Mouse (Mus musculus) embryo, embryonic 10.5 days (tissue): ENCODE data around the gene Arhgef7.

Experiments used
- DNase-seq: peaks from one replicate; pipeline ENCODE4 v3.0.0-alpha.2; 2015; ENCODE audit warnings: low spot score

The Arhgef7 gene

GRCm38 (mm10) chr8:11717194-11717593 is 10.3 kb upstream of the Arhgef7 start:
- no peak for DNase-seq

- no peak for DNase-seq
These were observed 259 bp upstream of the Arhgef7 start for GRCm38 (mm10) chr8:11727273-11727650.

GRCm38 (mm10) chr8:11728482-11729295 is 1.2 kb downstream of the Arhgef7 start:
- peak; percentile 72 for DNase-seq

- DNase-seq, result peak; percentile 55
These were observed 2.9 kb downstream of the Arhgef7 start for GRCm38 (mm10) chr8:11730271-11730940.

- DNase-seq, result no peak
These were observed 8.2 kb downstream of the Arhgef7 start for GRCm38 (mm10) chr8:11735672-11736235.

GRCm38 (mm10) chr8:11737096-11737495 is 9.6 kb downstream of the Arhgef7 start:
- DNase-seq, result no peak

- no peak for DNase-seq
These were observed 11.6 kb downstream of the Arhgef7 start for GRCm38 (mm10) chr8:11739082-11739481.

GRCm38 (mm10) chr8:11740857-11741256 is 13.3 kb downstream of the Arhgef7 start:
- no peak for DNase-seq

- no peak for DNase-seq
These were observed 16.1 kb downstream of the Arhgef7 start for GRCm38 (mm10) chr8:11743580-11743979.

GRCm38 (mm10) chr8:11746850-11747600 is 19.5 kb downstream of the Arhgef7 start:
- no peak for DNase-seq

GRCm38 (mm10) chr8:11749472-11749871 is 22.0 kb downstream of the Arhgef7 start:
- no peak for DNase-seq

GRCm38 (mm10) chr8:11752338-11752737 is 24.8 kb downstream of the Arhgef7 start:
- no peak for DNase-seq

- DNase-seq, result no peak
These were observed 25.8 kb downstream of the Arhgef7 start for GRCm38 (mm10) chr8:11753155-11753941.

GRCm38 (mm10) chr8:11754723-11755122 is 27.2 kb downstream of the Arhgef7 start:
- DNase-seq, result no peak

GRCm38 (mm10) chr8:11755873-11756272 is 28.4 kb downstream of the Arhgef7 start:
- peak; percentile 86 for DNase-seq

GRCm38 (mm10) chr8:11757568-11758481 is 30.3 kb downstream of the Arhgef7 start:
- peak; percentile 89 for DNase-seq

- DNase-seq, result no peak
These were observed 31.2 kb downstream of the Arhgef7 start for GRCm38 (mm10) chr8:11758482-11759281.

- DNase-seq, result no peak
These were observed 34.0 kb downstream of the Arhgef7 start for GRCm38 (mm10) chr8:11761551-11761950.

- DNase-seq, result no peak
These were observed 34.5 kb downstream of the Arhgef7 start for GRCm38 (mm10) chr8:11762048-11762447.

- no peak for DNase-seq
These were observed 35.3 kb downstream of the Arhgef7 start for GRCm38 (mm10) chr8:11762821-11763220.
